Mouse (Mus musculus) adipocyte (in vitro differentiated cells): Measurements from ENCODE around the gene 3110082I17Rik.
A peak's percentile ranks its signal among the peaks of the same experiment; 100 is the strongest.
"Not testable (repeated sequence)": the region's sequence is repeated elsewhere in the genome, so short reads cannot be mapped to it uniquely, and the experiment has no call there.

Experiments used
- DNase-seq: peaks from one replicate; pipeline ENCODE4 v3.0.0-alpha.2; 2016; ENCODE audit warnings: low spot score

3110082I17Rik gene

DNA sequence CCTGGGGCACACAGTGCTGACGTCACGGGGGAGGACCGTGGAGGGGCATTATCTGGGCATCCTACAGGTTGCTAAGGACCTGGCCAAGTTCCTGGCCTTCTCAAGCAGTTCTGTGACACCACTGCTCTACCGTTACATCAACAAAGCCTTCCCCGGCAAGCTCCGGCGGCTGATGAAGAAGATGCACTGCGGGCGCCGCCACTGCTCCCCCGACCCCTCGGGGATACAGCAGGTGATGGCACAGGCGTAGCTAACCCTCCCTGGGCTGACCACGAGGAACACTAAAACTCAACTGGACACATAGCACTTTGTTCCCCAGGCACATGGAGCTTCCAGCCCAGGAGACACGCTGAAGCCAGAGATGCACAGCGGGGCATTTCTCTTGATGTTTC is 67.1 kb downstream of the 3110082I17Rik start:
- DNase-seq = no peak

GRCm38 (mm10) chr5:139392219-139393196 is 67.8 kb downstream of the 3110082I17Rik start:
- DNase-seq = no peak

- no peak for DNase-seq
These were observed 68.9 kb downstream of the 3110082I17Rik start for GRCm38 (mm10) chr5:139391309-139391990.

DNA sequence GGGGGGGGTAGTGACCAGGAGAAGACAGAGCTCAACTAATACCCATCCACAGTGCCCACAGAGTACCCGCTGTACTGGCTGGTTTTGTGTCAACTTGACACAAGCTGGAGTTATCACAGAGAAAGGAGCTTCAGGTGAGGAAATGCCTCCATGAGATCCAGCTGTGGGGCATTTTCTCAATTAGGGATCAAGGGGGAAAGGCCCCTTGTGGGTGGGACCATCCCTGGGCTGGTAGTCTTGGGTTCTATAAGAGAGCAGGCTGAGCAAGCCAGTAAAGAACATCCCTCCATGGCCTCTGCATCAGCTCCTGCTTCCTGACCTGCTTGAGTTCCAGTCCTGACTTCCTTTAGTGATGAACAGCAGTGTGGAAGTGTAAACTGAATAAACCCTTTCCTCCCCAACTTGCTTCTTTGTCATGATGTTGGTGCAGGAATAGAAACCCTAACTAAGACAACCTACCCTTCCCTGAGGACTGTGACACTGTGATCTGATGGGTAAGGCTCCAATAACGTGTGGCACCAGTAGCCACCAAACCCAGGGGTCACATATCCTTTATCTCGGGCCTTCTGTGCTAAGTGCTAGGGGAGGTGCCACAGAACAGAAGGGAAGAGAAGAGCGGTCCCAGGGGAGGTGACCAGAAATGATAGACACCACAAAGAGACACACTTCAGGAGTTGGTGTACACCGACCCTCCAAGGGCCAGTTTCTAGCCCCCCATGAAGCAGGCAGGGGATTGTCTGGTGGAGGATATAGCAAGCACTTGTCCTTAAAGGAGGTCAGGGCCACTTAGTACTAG is 69.8 kb downstream of the 3110082I17Rik start:
- not testable (repeated sequence) for DNase-seq

DNA sequence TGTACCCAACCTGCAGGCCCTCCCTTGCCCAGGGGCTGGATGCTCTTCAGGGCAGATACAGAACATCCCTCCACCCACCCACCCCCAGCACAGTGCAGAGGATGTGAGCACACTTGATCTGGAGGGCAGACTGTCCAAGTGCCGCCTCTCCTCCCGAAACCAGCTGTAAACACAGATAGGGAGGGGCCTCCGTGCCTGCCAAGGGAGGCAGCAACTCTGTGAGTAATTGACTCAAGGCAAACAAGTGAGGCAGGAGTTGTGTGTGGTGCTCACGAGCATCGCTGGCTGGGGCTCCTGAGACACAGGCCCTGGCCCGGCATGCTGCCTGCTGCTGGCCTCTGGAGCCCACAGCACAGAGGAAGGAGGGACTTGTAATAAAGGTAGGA is 70.7 kb downstream of the 3110082I17Rik start:
- DNase-seq = peak; percentile 96

DNA sequence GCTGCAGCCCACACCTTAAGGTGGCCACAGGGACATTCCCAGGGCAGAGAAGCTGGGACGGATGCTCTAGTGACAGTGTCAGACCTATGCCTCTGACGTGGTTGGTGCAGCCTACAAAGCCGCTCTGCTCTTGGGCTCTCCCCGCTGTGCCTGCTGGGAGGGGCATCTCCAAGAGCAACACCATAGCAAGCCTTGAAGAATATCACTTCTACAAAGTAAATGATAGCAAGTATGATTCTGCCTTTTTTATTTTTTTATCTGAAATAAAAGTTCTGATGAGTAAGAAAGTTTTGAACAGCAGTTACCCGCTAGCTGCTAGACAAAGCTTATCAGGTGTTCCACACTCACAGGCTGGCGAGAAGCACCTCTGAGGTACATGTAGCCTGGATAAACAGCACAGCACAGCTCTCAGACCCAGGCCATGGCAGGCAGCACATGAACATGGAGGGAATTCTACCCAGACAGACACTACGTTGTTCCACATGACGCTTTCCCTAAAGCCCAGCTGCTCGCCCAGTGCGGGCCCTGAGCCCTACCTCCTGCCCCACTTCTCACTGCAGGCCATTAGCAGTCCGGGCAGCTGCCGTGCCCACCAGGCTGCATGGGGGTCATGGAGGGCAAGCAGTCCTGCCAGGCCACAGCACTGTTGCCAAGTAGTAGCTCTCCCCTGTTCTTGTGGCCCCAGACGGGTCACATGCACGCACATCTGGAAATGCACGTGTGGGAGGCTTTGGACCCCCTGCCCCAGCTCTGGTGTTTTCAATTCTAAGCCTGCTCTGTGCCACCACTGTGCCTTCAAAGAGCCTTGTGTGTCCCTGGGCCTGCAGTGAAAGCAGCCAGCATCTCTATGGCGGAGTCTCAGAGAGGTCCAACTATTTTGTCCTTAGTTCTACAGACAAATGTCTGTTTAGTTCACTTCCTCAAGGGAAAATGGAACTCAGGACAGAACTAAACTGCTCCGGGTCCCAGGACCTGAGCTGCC is 71.3 kb downstream of the 3110082I17Rik start:
- no peak for DNase-seq

GRCm38 (mm10) chr5:139388195-139388570 is 72.1 kb downstream of the 3110082I17Rik start:
- DNase-seq = no peak

- DNase-seq = no peak
These were observed 72.8 kb downstream of the 3110082I17Rik start for GRCm38 (mm10) chr5:139387329-139388194.

- no peak for DNase-seq
These were observed 74.3 kb downstream of the 3110082I17Rik start for GRCm38 (mm10) chr5:139386047-139386446.

GRCm38 (mm10) chr5:139384531-139384930 is 75.8 kb downstream of the 3110082I17Rik start:
- peak; percentile 98 for DNase-seq

GRCm38 (mm10) chr5:139383234-139383633 is 77.1 kb downstream of the 3110082I17Rik start:
- no peak for DNase-seq

GRCm38 (mm10) chr5:139382760-139383159 is 77.6 kb downstream of the 3110082I17Rik start:
- peak; percentile 41 for DNase-seq

DNA sequence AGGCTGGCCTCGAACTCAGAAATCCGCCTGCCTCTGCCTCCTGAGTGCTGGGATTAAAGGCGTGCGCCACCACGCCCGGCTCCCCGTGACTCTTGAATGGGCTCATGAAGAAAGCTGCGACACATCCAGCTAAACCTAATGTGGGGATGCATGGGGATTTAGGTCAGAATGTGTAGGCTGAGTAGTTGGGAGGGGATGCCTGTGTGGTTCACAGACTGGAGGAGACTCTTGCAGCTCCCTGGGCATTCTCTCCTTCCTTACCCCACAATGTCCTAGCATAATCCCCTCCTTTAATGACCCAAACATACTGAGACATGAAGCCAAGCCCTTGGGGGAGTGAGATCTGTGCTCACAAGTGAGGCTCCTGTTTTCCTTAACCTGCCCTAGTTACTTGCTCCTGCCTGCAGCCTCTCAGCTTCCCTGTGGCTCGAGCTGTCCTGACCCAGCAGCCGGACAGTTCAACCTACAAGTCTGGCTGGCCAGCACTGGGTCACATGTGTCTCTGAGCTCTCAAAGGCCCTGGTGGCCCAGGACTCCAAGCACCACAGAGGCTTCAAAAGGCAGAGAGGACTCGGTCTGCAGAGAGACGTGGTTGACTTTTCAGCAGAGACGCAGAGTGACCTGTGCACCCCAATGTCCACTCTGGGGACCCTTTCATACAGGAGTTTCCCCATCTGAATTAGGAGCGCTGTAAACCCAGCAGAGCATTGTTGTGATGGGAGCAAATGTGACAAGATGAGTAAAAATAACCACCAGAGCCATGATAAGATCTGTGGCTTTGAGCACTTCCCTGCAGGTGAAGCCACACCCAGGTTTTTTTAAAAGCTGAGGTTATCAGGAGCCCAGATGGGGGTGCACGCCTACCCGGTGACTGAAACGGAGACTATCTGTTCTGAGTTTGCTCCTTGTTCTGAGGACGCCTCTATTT is 78.5 kb downstream of the 3110082I17Rik start:
- DNase-seq = peak; percentile 74

GRCm38 (mm10) chr5:139380385-139381248 is 79.7 kb downstream of the 3110082I17Rik start:
- peak; percentile 99 for DNase-seq

DNA sequence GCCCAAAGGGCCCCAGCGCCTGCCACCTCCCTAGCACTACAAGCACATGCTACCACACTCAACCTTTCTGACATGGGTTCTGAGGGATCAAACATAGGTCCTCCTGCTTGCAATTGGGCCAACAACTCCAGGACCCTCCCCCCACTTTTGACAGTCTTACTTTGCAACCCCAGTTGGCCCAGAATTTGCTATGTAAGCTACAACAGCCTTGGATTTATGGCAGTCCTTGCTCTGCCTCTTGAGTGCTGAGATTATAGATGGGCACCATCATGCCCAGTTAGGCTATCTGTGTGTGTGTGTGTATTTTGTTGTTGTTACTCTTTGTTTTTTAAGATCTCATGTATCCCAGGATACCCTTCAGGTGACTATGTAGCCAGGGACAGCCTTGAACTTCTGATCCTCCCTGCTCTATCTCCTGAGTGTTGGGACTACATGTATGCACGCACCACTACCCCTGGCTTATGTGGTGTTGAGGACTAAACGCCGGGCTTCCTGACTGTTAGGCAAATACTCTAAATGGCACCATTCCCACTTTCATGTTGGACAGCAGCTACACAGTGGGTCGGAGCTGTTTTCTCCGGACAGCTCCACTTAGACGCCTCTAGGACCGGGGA is 80.4 kb downstream of the 3110082I17Rik start:
- no peak for DNase-seq

DNA sequence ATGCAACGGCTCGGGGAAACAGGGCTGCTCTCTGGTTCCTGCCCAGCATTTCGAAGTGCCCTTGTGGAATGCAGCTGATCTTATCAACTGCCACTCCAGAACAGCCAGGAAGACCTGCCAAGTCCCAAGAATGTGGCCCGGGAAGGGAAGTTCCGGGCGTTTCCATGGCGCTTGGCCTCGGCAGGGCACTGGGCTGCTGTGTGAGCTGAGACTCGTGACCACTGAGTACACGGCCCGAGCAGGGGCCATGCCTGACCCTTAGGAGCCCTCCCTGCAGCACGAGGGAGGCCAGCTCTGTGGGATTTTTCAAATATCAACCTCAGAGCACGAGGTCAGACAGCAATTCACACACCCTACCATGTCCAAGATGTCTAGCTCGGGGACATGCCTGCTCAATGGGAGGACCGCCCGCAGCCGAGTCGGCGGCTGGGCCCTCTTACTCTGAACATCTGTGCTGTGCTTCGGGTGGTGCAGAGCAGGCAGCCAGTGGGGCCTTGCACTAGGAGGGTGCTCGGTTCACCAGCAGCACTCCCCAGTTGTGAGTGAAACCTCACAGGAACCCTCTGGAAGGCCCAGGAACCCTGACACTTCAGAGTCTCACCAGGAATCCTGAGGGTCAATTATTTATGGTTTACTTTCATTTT is 81.2 kb downstream of the 3110082I17Rik start:
- DNase-seq = peak; percentile 97

DNA sequence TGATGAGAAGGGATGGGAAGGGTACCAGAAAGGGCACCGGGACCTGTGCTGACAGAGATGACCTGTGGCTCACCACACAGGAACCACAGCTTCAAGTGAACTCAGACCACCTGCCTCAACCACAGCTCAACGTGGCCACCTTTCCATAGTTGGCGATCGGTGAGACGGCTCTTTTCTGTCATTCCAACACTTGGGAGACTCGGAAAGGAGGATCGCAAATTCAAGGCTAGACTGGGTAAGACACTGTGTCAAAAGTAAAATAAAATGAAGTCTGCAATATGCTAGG is 82.1 kb downstream of the 3110082I17Rik start:
- DNase-seq = no peak
